Mouse (Mus musculus) adrenal gland, postnatal 10 days (tissue): ENCODE results near the gene Glycam1. TPM values are rescaled to one million over a fixed set of nuclear protein-coding genes. Genes with fewer than 3 reads are reported as not detected.

Experiments used
- DNase-seq: peaks from one replicate; pipeline ENCODE4 v3.0.0; 2021; ENCODE audit warnings: mixed read lengths
- total RNA-seq, 2 experiments: library from RNA; stranded (reverse); gene quantifications; 2 replicates each; pipeline ENCODE4 v1.2.3; 2021

Glycam1 gene
- total RNA-seq, 2 experiments from 2014 or later, result 22.6 to 27.0 TPM

- no peak for DNase-seq
Observed at GRCm38 (mm10) chr15:103519386-103520378, 45.2 kb downstream of the Glycam1 start.

GRCm38 (mm10) chr15:103518600-103519385 is 46.1 kb downstream of the Glycam1 start:
- DNase-seq, result no peak

- no peak for DNase-seq
Observed at GRCm38 (mm10) chr15:103514914-103515313, 50.0 kb downstream of the Glycam1 start.

- DNase-seq, result peak; percentile 82
Observed at GRCm38 (mm10) chr15:103514119-103514518, 50.8 kb downstream of the Glycam1 start.

- DNase-seq, result no peak
Observed at GRCm38 (mm10) chr15:103513621-103514031, 51.3 kb downstream of the Glycam1 start.

Other genes with a start within 250 kb of the Glycam1 start
- 10 to 100 TPM; 20.1 to 24.2 TPM for gene Zfp385a, start 225.0 kb downstream of the Glycam1 start, total RNA-seq
- gene Itga5, start 198.3 kb downstream of the Glycam1 start, total RNA-seq, result 10 to 100 TPM; 38.0 to 38.2 TPM
- gene Gtsf1, start 134.6 kb downstream of the Glycam1 start, total RNA-seq, result not detected
- gene Gtsf2, start 116.6 kb downstream of the Glycam1 start, total RNA-seq, result not detected
- gene Nckap1l, start 111.3 kb downstream of the Glycam1 start, total RNA-seq, result 1 to 10 TPM; 6.4 to 7.2 TPM
- gene Pde1b, start 62.0 kb downstream of the Glycam1 start, total RNA-seq, result 1 to 10 TPM; 5.6 to 9.4 TPM
- gene Ppp1r1a, start 27.1 kb downstream of the Glycam1 start, total RNA-seq, result 10 to 100 TPM; 23.0 to 37.4 TPM
- under 1 TPM in 1 of 2 experiments, not detected in 1; 0.55 TPM for gene Mucl1, start 190.4 kb upstream of the Glycam1 start, total RNA-seq